Mouse (Mus musculus) MEL (cell line): ENCODE measurements around the gene E330017A01Rik. TPM values are rescaled to one million over a fixed set of nuclear protein-coding genes. Genes with fewer than 3 reads are reported as not detected.

Experiments
- DNase-seq: peaks from one replicate; pipeline ENCODE4 v3.0.0; 2011; ENCODE audit warnings: low read depth, low spot score
- H3K27ac ChIP-seq: 2 replicates; pipeline ENCODE4 v1.5.1; 2012; ENCODE audit warnings: low read depth, mild to moderate bottlenecking, control low read depth, low read length, moderate library complexity; ENCODE audit not compliant: control insufficient read depth
- H3K27me3 ChIP-seq, 2 experiments: fragments of 150-350 bp in 1 of 2; sonication (generic) in 1 of 2; 2 replicates each; pipeline ENCODE4 v1.6.1; 2012; ENCODE audit warnings: low read length in 2 of 2, mild to moderate bottlenecking in 2 of 2, improper control_type of control experiment in 1 of 2, moderate library complexity in 1 of 2; ENCODE audit not compliant: insufficient read depth in 2 of 2, control insufficient read depth in 1 of 2
- H3K36me3 ChIP-seq, 2 experiments: 2 replicates each; pipeline ENCODE4 v1.6.1; 2012 to 2014; ENCODE audit warnings: low read length in 2 of 2, improper control_type of control experiment in 1 of 2, inconsistent platforms in 1 of 2, mild to moderate bottlenecking in 1 of 2; ENCODE audit not compliant: insufficient read depth in 2 of 2, control insufficient read depth in 1 of 2
- H3K4me1 ChIP-seq, 2 experiments: fragments of 150-350 bp in 1 of 2; sonication (generic) in 1 of 2; 2 replicates each; pipeline ENCODE4 v1.6.1; 2012; ENCODE audit warnings: low read length in 2 of 2, improper control_type of control experiment in 1 of 2, mild to moderate bottlenecking in 1 of 2; ENCODE audit not compliant: insufficient read depth in 2 of 2, control insufficient read depth in 1 of 2
- H3K4me3 ChIP-seq, 2 experiments: fragments of 150-350 bp in 1 of 2; sonication (generic) in 1 of 2; 2 replicates each; pipeline ENCODE4 v1.5.1; 2012; ENCODE audit warnings: low read depth in 2 of 2, low read length in 2 of 2, mild to moderate bottlenecking in 2 of 2, moderate library complexity in 2 of 2, control low read depth in 1 of 2, improper control_type of control experiment in 1 of 2; ENCODE audit not compliant: control insufficient read depth in 1 of 2, insufficient read depth in 1 of 2
- H3K79me2 ChIP-seq: 2 replicates; pipeline ENCODE4 v1.6.1; 2012; ENCODE audit warnings: mild to moderate bottlenecking, low read length, moderate library complexity; ENCODE audit not compliant: control insufficient read depth, poor library complexity, insufficient read depth
- H3K9ac ChIP-seq: 2 replicates; pipeline ENCODE4 v1.6.1; 2012; ENCODE audit warnings: low read depth, mild to moderate bottlenecking, control low read depth, low read length, moderate library complexity; ENCODE audit not compliant: control insufficient read depth, poor library complexity, severe bottlenecking
- H3K9me3 ChIP-seq: fragments of 150-350 bp; sonication (generic); replicated peaks from 2 replicates; pipeline ENCODE4 v1.6.1; 2012; ENCODE audit warnings: mild to moderate bottlenecking, low read length, improper control_type of control experiment, moderate library complexity; ENCODE audit not compliant: insufficient read depth
- E2F4 ChIP-seq: IDR thresholded peaks from 2 replicates; pipeline ENCODE4 v1.6.1; 2011; ENCODE audit warnings: low read depth, low read length, improper control_type of control experiment, borderline replicate concordance
- EP300 ChIP-seq, 2 experiments: IDR thresholded peaks; 2 replicates each; pipeline ENCODE4 v1.6.1; 2011; ENCODE audit warnings: improper control_type of control experiment in 2 of 2, low read length in 2 of 2, low read depth in 1 of 2, mild to moderate bottlenecking in 1 of 2
- GABPA ChIP-seq: IDR thresholded peaks from 2 replicates; pipeline ENCODE4 v1.6.1; 2012; ENCODE audit warnings: low read depth, mild to moderate bottlenecking, inconsistent platforms, low read length, improper control_type of control experiment, moderate library complexity
- GATA1 ChIP-seq: IDR thresholded peaks from 2 replicates; pipeline ENCODE4 v1.6.1; 2011; ENCODE audit warnings: low read depth, low read length, improper control_type of control experiment
- HCFC1 ChIP-seq: IDR thresholded peaks from 2 replicates; pipeline ENCODE4 v1.6.1; 2012; ENCODE audit warnings: low read depth, mild to moderate bottlenecking, inconsistent platforms, low read length, improper control_type of control experiment, moderate library complexity
- KAT2A ChIP-seq: conservative IDR thresholded peaks from 2 replicates; pipeline ENCODE4 v1.6.1; 2012; ENCODE audit warnings: low read depth, low read length, improper control_type of control experiment, inconsistent platforms
- MYC ChIP-seq: IDR thresholded peaks from 2 replicates; pipeline ENCODE4 v1.6.1; 2011; ENCODE audit warnings: low read depth, mild to moderate bottlenecking, low read length, improper control_type of control experiment, moderate library complexity
- NELFE ChIP-seq: IDR thresholded peaks from 2 replicates; pipeline ENCODE4 v1.6.1; 2011; ENCODE audit warnings: low read depth, low read length, improper control_type of control experiment
- NRF1 ChIP-seq: IDR thresholded peaks from 2 replicates; pipeline ENCODE4 v1.6.1; 2014; ENCODE audit warnings: low read depth, mild to moderate bottlenecking, inconsistent platforms, low read length, improper control_type of control experiment, moderate library complexity; ENCODE audit not compliant: poor library complexity, insufficient read depth, severe bottlenecking
- POLR2A ChIP-seq, 2 experiments: IDR thresholded peaks; 2 replicates each; pipeline ENCODE4 v1.6.1; 2011 to 2012; ENCODE audit warnings: low read length in 2 of 2, mild to moderate bottlenecking in 2 of 2, control low read depth in 1 of 2, improper control_type of control experiment in 1 of 2, low read depth in 1 of 2, moderate library complexity in 1 of 2; ENCODE audit not compliant: control insufficient read depth in 1 of 2, insufficient read depth in 1 of 2, poor library complexity in 1 of 2
- POLR2AphosphoS2 ChIP-seq: IDR thresholded peaks from 2 replicates; pipeline ENCODE4 v1.6.1; 2011; ENCODE audit warnings: low read length, improper control_type of control experiment
- RCOR1 ChIP-seq: IDR thresholded peaks from 2 replicates; pipeline ENCODE4 v1.6.1; 2012; ENCODE audit warnings: low read depth, mild to moderate bottlenecking, inconsistent platforms, low read length, improper control_type of control experiment
- SIN3A ChIP-seq: IDR thresholded peaks from 2 replicates; pipeline ENCODE4 v1.6.1; 2012; ENCODE audit warnings: low read length, improper control_type of control experiment, inconsistent platforms
- SMC3 ChIP-seq: IDR thresholded peaks from 2 replicates; pipeline ENCODE4 v1.6.1; 2011; ENCODE audit warnings: low read depth, low read length, improper control_type of control experiment
- TAL1 ChIP-seq: IDR thresholded peaks from 2 replicates; pipeline ENCODE4 v1.6.1; 2012; ENCODE audit warnings: mild to moderate bottlenecking, inconsistent platforms, low read length, moderate library complexity, mixed read lengths
- TBP ChIP-seq: IDR thresholded peaks from 2 replicates; pipeline ENCODE4 v1.8.0; 2011; ENCODE audit warnings: low read depth, low read length, improper control_type of control experiment
- UBTF ChIP-seq: IDR thresholded peaks from 2 replicates; pipeline ENCODE4 v1.6.1; 2012; ENCODE audit warnings: low read depth, mild to moderate bottlenecking, inconsistent platforms, low read length, improper control_type of control experiment, moderate library complexity, borderline replicate concordance; ENCODE audit not compliant: insufficient read depth
- USF2 ChIP-seq, 2 experiments: IDR thresholded peaks; 2 replicates each; pipeline ENCODE4 v1.6.1; 2011 to 2012; ENCODE audit warnings: improper control_type of control experiment in 2 of 2, low read length in 2 of 2, borderline replicate concordance in 1 of 2, inconsistent platforms in 1 of 2, low read depth in 1 of 2, mild to moderate bottlenecking in 1 of 2; ENCODE audit not compliant: insufficient read depth in 1 of 2
- ZC3H11A ChIP-seq: IDR thresholded peaks from 2 replicates; pipeline ENCODE4 v1.6.1; 2012; ENCODE audit warnings: low read depth, mild to moderate bottlenecking, inconsistent platforms, low read length, improper control_type of control experiment
- ZNF384 ChIP-seq: IDR thresholded peaks from 2 replicates; pipeline ENCODE4 v1.6.1; 2012; ENCODE audit warnings: low read depth, mild to moderate bottlenecking, inconsistent platforms, low read length, improper control_type of control experiment
- polyA plus RNA-seq, 2 experiments: library from polyadenylated mRNA; stranded (reverse) in 1 of 2; unstranded in 1 of 2; fragments of >175 nt in 1 of 2; fragments of >200 nt in 1 of 2; gene quantifications; 2 replicates each; pipeline versions ENCODE4 v1.2.1 to v1.2.4; 2012; ENCODE audit warnings: low replicate concordance in 2 of 2, low read depth in 1 of 2; ENCODE audit not compliant: insufficient read length in 2 of 2, insufficient read depth in 1 of 2, missing spikeins in 1 of 2
- total RNA-seq: library from RNA; depleted of rRNA; stranded (reverse); fragments of 300-350 nt; gene quantifications from 2 replicates; pipeline ENCODE4 v1.2.3, GENCODE M21; 2012

The E330017A01Rik gene
- total and polyA plus RNA-seq, 3 experiments = 4.3 to 8.2 TPM; not detected in 1

GRCm38 (mm10) chr16:58661826-58662225 lies 23.3 kb upstream of the E330017A01Rik start (continued):
- TF ChIP-seq USF2 (IDR thresholded peaks at IDR 0.05; ENCODE audit: borderline replicate concordance in 1 of 2, insufficient read depth in 1 of 2, low read depth in 1 of 2, low read length in 2 of 2) = no peak
- peak; percentile 61; the same call in 1 of the 2 replicates for TF ChIP-seq SIN3A

- TF ChIP-seq KAT2A (no peak), GABPA (no peak), ZC3H11A (no peak), TAL1 (no peak), POLR2AphosphoS2 (no peak), SIN3A (no peak), NELFE (no peak), USF2 (IDR thresholded peaks at IDR 0.05; ENCODE audit: borderline replicate concordance in 1 of 2, insufficient read depth in 1 of 2, low read depth in 1 of 2, low read length in 2 of 2) (no peak), UBTF (no peak), HCFC1 (no peak), E2F4 (no peak), NRF1 (no peak), SMC3 (no peak)
- no peaks in the 10 kb centered on the region for H3K9me3 ChIP-seq
- no peak for DNase-seq
- H3K27ac ChIP-seq = no peak overlapping the region
- peaks cover 16 to 17% of the 10 kb centered on the region in 2 experiments for H3K4me1 ChIP-seq
- H3K9ac ChIP-seq = no peak overlapping the region
- H3K79me2 ChIP-seq = no peaks in the 10 kb centered on the region
- no peak overlapping the region for H3K4me3 ChIP-seq
- peaks cover 0 to 24% of the 10 kb centered on the region in 2 experiments; a peak in 2 of 4 replicates for H3K36me3 ChIP-seq
- no peaks in the 10 kb centered on the region for H3K27me3 ChIP-seq
Measured at GRCm38 (mm10) chr16:58658668-58659067, 20.1 kb upstream of the E330017A01Rik start.

- no peak for TF ChIP-seq NRF1
- no peak for TF ChIP-seq ZC3H11A
- no peak for TF ChIP-seq SIN3A
- no peak for TF ChIP-seq MYC
- TF ChIP-seq RCOR1 = no peak
- TF ChIP-seq USF2 (IDR thresholded peaks at IDR 0.05; ENCODE audit: borderline replicate concordance in 1 of 2, insufficient read depth in 1 of 2, low read depth in 1 of 2, low read length in 2 of 2) = no peak
- no peak for TF ChIP-seq ZNF384
- no peak for TF ChIP-seq POLR2A (IDR thresholded peaks at IDR 0.05; ENCODE audit: control insufficient read depth in 1 of 2, insufficient read depth in 1 of 2, low read depth in 1 of 2, low read length in 2 of 2, poor library complexity in 1 of 2)
- no peak for TF ChIP-seq EP300 (IDR thresholded peaks at IDR 0.05; ENCODE audit: low read depth in 1 of 2, low read length in 2 of 2)
- TF ChIP-seq GATA1 = no peak
- TF ChIP-seq TBP = no peak
- Histone ChIP-seq H3K27me3 (no peaks in the 10 kb centered on the region), H3K4me1 (peaks cover 6 to 14% of the 10 kb centered on the region in 2 experiments), H3K4me3 (no peak overlapping the region), H3K79me2 (no peaks in the 10 kb centered on the region), H3K9me3 (no peaks in the 10 kb centered on the region), H3K36me3 (peaks cover 0 to 12% of the 10 kb centered on the region in 2 experiments; a peak in 2 of 4 replicates), H3K9ac (no peak overlapping the region), H3K27ac (no peak overlapping the region)
- DNase-seq = no peak
Measured at GRCm38 (mm10) chr16:58656526-58656925, 18.0 kb upstream of the E330017A01Rik start.
